In the genomic region with DNA sequence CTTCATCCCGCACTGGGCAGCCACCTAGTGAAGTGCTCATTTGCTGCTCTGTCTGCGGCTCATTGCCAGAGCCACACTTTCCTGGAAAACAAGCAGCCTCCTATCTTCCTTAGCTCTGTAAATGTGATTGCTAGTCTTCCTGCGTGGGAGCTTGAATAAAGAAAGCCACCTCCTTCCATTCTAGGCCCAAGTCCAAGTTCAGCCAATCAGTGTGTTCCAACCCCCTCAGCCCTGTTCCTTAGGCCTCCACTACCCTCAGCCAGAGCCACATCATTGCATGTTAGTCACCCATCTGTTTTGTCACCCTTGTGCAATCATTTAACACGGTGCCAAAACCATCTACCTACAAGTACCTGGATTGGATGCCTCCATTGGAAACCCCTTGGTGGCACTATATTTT, we compare ENCODE assay signal across 13 mouse cellular contexts.
DNase-seq lines count a peak whose midpoint lies in the region; ATAC-seq and TF ChIP-seq lines count a peak whose summit lies in the region.
"Had no signal": no experiment of that assay in that cellular context is flagged by ENCODE, and none has a peak within 500 bp of the region (broad histone marks: within the 10 kb centered on the region; RNA-seq: fewer than 3 reads in every experiment).

No protein-coding gene starts in this region.

- no peak overlapping the region for H3K4me3 ChIP-seq in forebrain, postnatal 0 days (ENCODE audit: low read depth, low read length)
- no peak overlapping the region for H3K4me3 ChIP-seq in forebrain, embryonic 16.5 days (replicated peaks; ENCODE audit: low read length)
- no peak overlapping the region for H3K4me3 ChIP-seq in kidney, postnatal 0 days (replicated peaks; ENCODE audit: low read depth, low read length)
- H3K4me3 ChIP-seq: liver, embryonic 13.5 days had no signal

- no peak for DNase-seq in forebrain, postnatal 0 days
- DNase-seq in kidney, postnatal 0 days (ENCODE audit: low spot score): peak; percentile 18
- DNase-seq in kidney, postnatal 14 days: no peak
- DNase-seq in MN1 (ENCODE audit: low spot score): peak; percentile 29
- peak; percentile 42 to 62 for DNase-seq in left cerebral cortex, postnatal 36 days (ENCODE audit: low spot score in 2 of 2)
- no peak for DNase-seq in layer of hippocampus, adult 9-11 months
- DNase-seq in urinary bladder, postnatal 10 days (ENCODE audit: low spot score): no peak
- DNase-seq: cerebellum, adult 11-12 months; kidney, postnatal 36 days; liver, embryonic 13.5 days; thymus, adult 18-20 months had no signal

- WGBS in forebrain, postnatal 0 days: 60% methylated on average over 4 of the region's 4 CpGs
- 69% methylated on average over 4 of the region's 4 CpGs for whole genome bisulfite sequencing in forebrain, embryonic 16.5 days
- 65% methylated on average over 4 of the region's 4 CpGs for WGBS in kidney, postnatal 0 days

- no peak overlapping the region for H3K9ac ChIP-seq in forebrain, postnatal 0 days
- no peak overlapping the region for H3K9ac ChIP-seq in forebrain, embryonic 16.5 days (replicated peaks; ENCODE audit: low read depth, low read length)
- no peak overlapping the region for H3K9ac ChIP-seq in kidney, postnatal 0 days (ENCODE audit: low read depth, low read length)
- H3K9ac ChIP-seq: liver, embryonic 13.5 days had no signal

- no peaks in the 10 kb centered on the region for H3K9me3 ChIP-seq in forebrain, postnatal 0 days (ENCODE audit: low read length)
- H3K9me3 ChIP-seq in forebrain, embryonic 16.5 days (ENCODE audit: control insufficient read depth, low read length): no peaks in the 10 kb centered on the region
- H3K9me3 ChIP-seq in kidney, postnatal 0 days (replicated peaks; ENCODE audit: low read length): no peaks in the 10 kb centered on the region
- H3K9me3 ChIP-seq: liver, embryonic 13.5 days had no signal

- H3K36me3 ChIP-seq in forebrain, postnatal 0 days (ENCODE audit: insufficient read depth): no peaks in the 10 kb centered on the region
- H3K36me3 ChIP-seq in forebrain, embryonic 16.5 days (ENCODE audit: control insufficient read depth, insufficient read depth): no peaks in the 10 kb centered on the region
- no peaks in the 10 kb centered on the region for H3K36me3 ChIP-seq in kidney, postnatal 0 days (ENCODE audit: insufficient read depth, low read length)
- H3K36me3 ChIP-seq: liver, embryonic 13.5 days had no signal

- H3K4me1 ChIP-seq in forebrain, postnatal 0 days (ENCODE audit: insufficient read depth): no peaks in the 10 kb centered on the region
- peaks cover 8% of the 10 kb centered on the region for H3K4me1 ChIP-seq in forebrain, embryonic 16.5 days (replicated peaks; ENCODE audit: control insufficient read depth, insufficient read depth, low read length)
- no peaks in the 10 kb centered on the region; the same call in 1 of the 2 replicates for H3K4me1 ChIP-seq in kidney, postnatal 0 days (replicated peaks; ENCODE audit: insufficient read depth, low read length)

- H3K27ac ChIP-seq in forebrain, postnatal 0 days (ENCODE audit: low read depth, low read length): no peak overlapping the region
- no peak overlapping the region for H3K27ac ChIP-seq in forebrain, embryonic 16.5 days (ENCODE audit: low read length)
- H3K27ac ChIP-seq in kidney, postnatal 0 days: no peak overlapping the region
- H3K27ac ChIP-seq: liver, embryonic 13.5 days had no signal

- no peak for TF ChIP-seq CTCF in forebrain, postnatal 0 days (IDR thresholded peaks at IDR 0.05; ENCODE audit: low read depth)
- TF ChIP-seq CTCF in kidney, postnatal 0 days (IDR thresholded peaks at IDR 0.05; ENCODE audit: low read depth): no peak

- ATAC-seq in forebrain, postnatal 0 days: 0 out of 2 replicates have a peak, but pooled peaks have one; percentile 36
- ATAC-seq in forebrain, embryonic 16.5 days: no peak
- ATAC-seq in kidney, postnatal 0 days (replicated peaks; ENCODE audit: low FRiP score, low read depth): no peak
- ATAC-seq: inflammation-experienced regulatory T-cells, adult 6 months had no signal

- intact Hi-C loops in left cerebral cortex, postnatal 36 days (cut with DNase I): no loop called here

- H3K4me2 ChIP-seq in forebrain, postnatal 0 days (ENCODE audit: low read depth): no peak overlapping the region
- no peak overlapping the region for H3K4me2 ChIP-seq in forebrain, embryonic 16.5 days (ENCODE audit: low read length)
- no peak overlapping the region for H3K4me2 ChIP-seq in kidney, postnatal 0 days (ENCODE audit: low read length)
- H3K4me2 ChIP-seq: liver, embryonic 13.5 days had no signal

- no peaks in the 10 kb centered on the region for H3K27me3 ChIP-seq in forebrain, postnatal 0 days (ENCODE audit: insufficient read depth, low read length)
- H3K27me3 ChIP-seq in forebrain, embryonic 16.5 days (replicated peaks; ENCODE audit: control insufficient read depth, insufficient read depth, low read length): no peaks in the 10 kb centered on the region
- no peaks in the 10 kb centered on the region for H3K27me3 ChIP-seq in kidney, postnatal 0 days (ENCODE audit: insufficient read depth, low read length)
- H3K27me3 ChIP-seq: liver, embryonic 13.5 days had no signal

Comparison
In these comparisons a context has a peak if more than half of its experiments do, and no peak if none do; other contexts are left out.
1. DNase-seq: peak in kidney, postnatal 0 days (single experiment), MN1 (single experiment) and left cerebral cortex, postnatal 36 days (2 of 2); none in forebrain, postnatal 0 days (single experiment), kidney, postnatal 14 days (single experiment), layer of hippocampus, adult 9-11 months (single experiment) and urinary bladder, postnatal 10 days (single experiment).